Mouse (Mus musculus): Measurements from ENCODE around the gene Tspan2. TPM values are rescaled to one million over a fixed set of nuclear protein-coding genes. Genes with fewer than 3 reads are reported as not detected.

Gene Tspan2
- total and polyA plus RNA-seq, 3 experiments, result 0.11 TPM; not detected in 2

- Histone ChIP-seq H3K27me3 (ENCODE audit: insufficient read depth, low read length) (no peaks in the 10 kb centered on the region), H3K4me1 (ENCODE audit: insufficient read depth, low read depth, low read length) (no peaks in the 10 kb centered on the region), H3K36me3 (replicated peaks) (no peaks in the 10 kb centered on the region), H3K4me3 (ENCODE audit: low read depth, low read length) (no peak overlapping the region), H3K9me3 (replicated peaks) (no peaks in the 10 kb centered on the region)
- TF ChIP-seq CTCF (IDR thresholded peaks at IDR 0.05; ENCODE audit: low read depth, low read length) (no peak), TAL1 (conservative IDR thresholded peaks at IDR 0.05; ENCODE audit: low read depth, low read length) (no peak), POLR2AphosphoS5 (IDR thresholded peaks at IDR 0.05; ENCODE audit: insufficient replicate concordance, low read depth, low read length) (no peak), GATA2 (IDR thresholded peaks at IDR 0.05; ENCODE audit: borderline replicate concordance, low read depth, low read length) (no peak), GATA1 (IDR thresholded peaks at IDR 0.05; ENCODE audit: borderline replicate concordance, low read length) (no peak)
- DNase-seq (ENCODE audit: low spot score), result no peak
- ATAC-seq (ENCODE audit: extremely low read depth, insufficient number of reproducible peaks, low FRiP score, poor library complexity, severe bottlenecking), result no peak
Measured at GRCm38 (mm10) chr3:102737106-102737505, 2.8 kb downstream of the Tspan2 start.

- H3K36me3 ChIP-seq (replicated peaks), result no peaks in the 10 kb centered on the region
- no peaks in the 10 kb centered on the region for H3K9me3 ChIP-seq (replicated peaks)
- TF ChIP-seq GATA2 (IDR thresholded peaks at IDR 0.05; ENCODE audit: borderline replicate concordance, low read depth, low read length) (no peak), GATA1 (IDR thresholded peaks at IDR 0.05; ENCODE audit: borderline replicate concordance, low read length) (no peak), POLR2AphosphoS5 (IDR thresholded peaks at IDR 0.05; ENCODE audit: insufficient replicate concordance, low read depth, low read length) (no peak), CTCF (IDR thresholded peaks at IDR 0.05; ENCODE audit: low read depth, low read length) (no peak), TAL1 (conservative IDR thresholded peaks at IDR 0.05; ENCODE audit: low read depth, low read length) (no peak)
- no peak for DNase-seq (ENCODE audit: low spot score)
- H3K27me3 ChIP-seq (ENCODE audit: insufficient read depth, low read length), result no peaks in the 10 kb centered on the region
- no peak overlapping the region for H3K4me3 ChIP-seq (ENCODE audit: low read depth, low read length)
- ATAC-seq (ENCODE audit: extremely low read depth, insufficient number of reproducible peaks, low FRiP score, poor library complexity, severe bottlenecking), result no peak
- H3K4me1 ChIP-seq (ENCODE audit: insufficient read depth, low read depth, low read length), result no peaks in the 10 kb centered on the region
Measured at GRCm38 (mm10) chr3:102738161-102738901, 4.0 kb downstream of the Tspan2 start.

- H3K4me3 ChIP-seq (ENCODE audit: low read depth, low read length), result no peak overlapping the region
- no peak for TF ChIP-seq POLR2AphosphoS5 (IDR thresholded peaks at IDR 0.05; ENCODE audit: insufficient replicate concordance, low read depth, low read length)
- no peak for TF ChIP-seq TAL1 (conservative IDR thresholded peaks at IDR 0.05; ENCODE audit: low read depth, low read length)
- TF ChIP-seq GATA2 (IDR thresholded peaks at IDR 0.05; ENCODE audit: borderline replicate concordance, low read depth, low read length), result no peak
- no peak for TF ChIP-seq CTCF (IDR thresholded peaks at IDR 0.05; ENCODE audit: low read depth, low read length)
- TF ChIP-seq GATA1 (IDR thresholded peaks at IDR 0.05; ENCODE audit: borderline replicate concordance, low read length), result no peak
- ATAC-seq (ENCODE audit: extremely low read depth, insufficient number of reproducible peaks, low FRiP score, poor library complexity, severe bottlenecking) (no peak), DNase-seq (ENCODE audit: low spot score) (no peak)
- no peaks in the 10 kb centered on the region for H3K36me3 ChIP-seq (replicated peaks)
- no peaks in the 10 kb centered on the region for H3K9me3 ChIP-seq (replicated peaks)
- H3K4me1 ChIP-seq (ENCODE audit: insufficient read depth, low read depth, low read length), result no peaks in the 10 kb centered on the region
- no peaks in the 10 kb centered on the region for H3K27me3 ChIP-seq (ENCODE audit: insufficient read depth, low read length)
Measured at GRCm38 (mm10) chr3:102738926-102739325, 4.6 kb downstream of the Tspan2 start.

- no peak overlapping the region for H3K4me3 ChIP-seq (ENCODE audit: low read depth, low read length)
- no peaks in the 10 kb centered on the region for H3K36me3 ChIP-seq (replicated peaks)
- H3K4me1 ChIP-seq (ENCODE audit: insufficient read depth, low read depth, low read length), result no peaks in the 10 kb centered on the region
- DNase-seq (ENCODE audit: low spot score) (no peak), ATAC-seq (ENCODE audit: extremely low read depth, insufficient number of reproducible peaks, low FRiP score, poor library complexity, severe bottlenecking) (no peak)
- no peaks in the 10 kb centered on the region for H3K27me3 ChIP-seq (ENCODE audit: insufficient read depth, low read length)
- H3K9me3 ChIP-seq (replicated peaks), result no peaks in the 10 kb centered on the region
- TF ChIP-seq GATA2 (IDR thresholded peaks at IDR 0.05; ENCODE audit: borderline replicate concordance, low read depth, low read length), result no peak
- TF ChIP-seq GATA1 (IDR thresholded peaks at IDR 0.05; ENCODE audit: borderline replicate concordance, low read length), result no peak
- no peak for TF ChIP-seq CTCF (IDR thresholded peaks at IDR 0.05; ENCODE audit: low read depth, low read length)
- no peak for TF ChIP-seq POLR2AphosphoS5 (IDR thresholded peaks at IDR 0.05; ENCODE audit: insufficient replicate concordance, low read depth, low read length)
- no peak for TF ChIP-seq TAL1 (conservative IDR thresholded peaks at IDR 0.05; ENCODE audit: low read depth, low read length)
Measured at GRCm38 (mm10) chr3:102742725-102743124, 8.4 kb downstream of the Tspan2 start.

GRCm38 (mm10) chr3:102743202-102743601 is 8.9 kb downstream of the Tspan2 start:
- H3K9me3 ChIP-seq (replicated peaks), result no peaks in the 10 kb centered on the region
- TF ChIP-seq POLR2AphosphoS5 (IDR thresholded peaks at IDR 0.05; ENCODE audit: insufficient replicate concordance, low read depth, low read length) (no peak), TAL1 (conservative IDR thresholded peaks at IDR 0.05; ENCODE audit: low read depth, low read length) (no peak), GATA2 (IDR thresholded peaks at IDR 0.05; ENCODE audit: borderline replicate concordance, low read depth, low read length) (no peak), GATA1 (IDR thresholded peaks at IDR 0.05; ENCODE audit: borderline replicate concordance, low read length) (no peak), CTCF (IDR thresholded peaks at IDR 0.05; ENCODE audit: low read depth, low read length) (no peak)
- H3K27me3 ChIP-seq (ENCODE audit: insufficient read depth, low read length), result no peaks in the 10 kb centered on the region
- ATAC-seq (ENCODE audit: extremely low read depth, insufficient number of reproducible peaks, low FRiP score, poor library complexity, severe bottlenecking), result no peak
- no peaks in the 10 kb centered on the region for H3K4me1 ChIP-seq (ENCODE audit: insufficient read depth, low read depth, low read length)
- DNase-seq (ENCODE audit: low spot score), result no peak
- H3K36me3 ChIP-seq (replicated peaks), result no peaks in the 10 kb centered on the region
- no peak overlapping the region for H3K4me3 ChIP-seq (ENCODE audit: low read depth, low read length)

- Histone ChIP-seq H3K4me1 (ENCODE audit: insufficient read depth, low read depth, low read length) (no peaks in the 10 kb centered on the region), H3K27me3 (ENCODE audit: insufficient read depth, low read length) (no peaks in the 10 kb centered on the region), H3K4me3 (ENCODE audit: low read depth, low read length) (no peak overlapping the region), H3K9me3 (replicated peaks) (no peaks in the 10 kb centered on the region), H3K36me3 (replicated peaks) (no peaks in the 10 kb centered on the region)
- TF ChIP-seq GATA2 (IDR thresholded peaks at IDR 0.05; ENCODE audit: borderline replicate concordance, low read depth, low read length) (no peak), CTCF (IDR thresholded peaks at IDR 0.05; ENCODE audit: low read depth, low read length) (no peak), GATA1 (IDR thresholded peaks at IDR 0.05; ENCODE audit: borderline replicate concordance, low read length) (no peak), TAL1 (conservative IDR thresholded peaks at IDR 0.05; ENCODE audit: low read depth, low read length) (no peak), POLR2AphosphoS5 (IDR thresholded peaks at IDR 0.05; ENCODE audit: insufficient replicate concordance, low read depth, low read length) (no peak)
- DNase-seq (ENCODE audit: low spot score) (no peak), ATAC-seq (ENCODE audit: extremely low read depth, insufficient number of reproducible peaks, low FRiP score, poor library complexity, severe bottlenecking) (no peak)
Measured at GRCm38 (mm10) chr3:102743781-102744471, 9.6 kb downstream of the Tspan2 start.
